Mouse (Mus musculus): ENCODE results near the gene Agps.
"Not testable (repeated sequence)": the region's sequence is repeated elsewhere in the genome, so short reads cannot be mapped to it uniquely, and the experiment has no call there.

GRCm38 (mm10) chr2:75976070-75976469, 144.1 kb downstream of the Agps start:
- TF ChIP-seq POLR2A (IDR thresholded peaks at IDR 0.05; ENCODE audit: borderline replicate concordance, insufficient read depth, low read length); CTCF (IDR thresholded peaks at IDR 0.05; ENCODE audit: borderline replicate concordance, insufficient read depth, low read depth, low read length): not testable (repeated sequence)

Measured in cerebellum, adult 2 months (tissue).